Mouse (Mus musculus): ENCODE data around the gene Cdh5. TPM values are rescaled to one million over a fixed set of nuclear protein-coding genes. Genes with fewer than 3 reads are reported as not detected.
"Not testable (repeated sequence)": the region's sequence is repeated elsewhere in the genome, so short reads cannot be mapped to it uniquely, and the experiment has no call there.

Gene Cdh5
- total RNA-seq (2021), result 10 to 100 TPM; 16.4 to 17.4 TPM
- long read RNA-seq, experiment 1, partial matches to known transcripts, result 0 of 2 reads
- long read RNA-seq, experiment 1, other reads (novel, unspliced or antisense), result 1 of 2 reads
- long read RNA-seq, experiment 2, partial matches to known transcripts, result 0 of 3 reads
- long read RNA-seq, experiment 2, other reads (novel, unspliced or antisense), result 0 of 3 reads

DNA sequence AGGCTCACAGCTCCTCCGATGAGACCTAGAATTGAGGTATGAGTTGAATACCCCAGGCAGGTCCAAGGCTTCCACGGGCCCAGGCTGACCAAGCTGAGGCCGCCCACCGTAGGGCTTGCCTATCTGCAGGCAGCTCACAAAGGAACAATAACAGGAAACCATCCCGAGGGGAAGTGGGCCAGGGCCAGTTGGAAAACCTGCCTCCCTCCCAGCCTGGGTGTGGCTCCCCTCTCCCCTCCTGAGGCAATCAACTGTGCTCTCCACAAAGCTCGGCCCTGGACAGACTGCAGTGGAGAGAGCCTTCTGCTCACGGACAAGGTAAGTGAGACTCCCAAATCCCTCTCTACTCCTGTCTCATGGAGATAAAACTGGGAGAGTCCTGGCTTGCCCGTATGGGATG lies at the start of gene Cdh5:
Cdh5 (plus strand) TSS at position 211 of the 400 bp plus-strand sequence.
- intact Hi-C loops (cut with DNase I), result loop anchor here (10.0 kb wide), 1 partner anchor 233 kb away; the partner anchor contains the start of gene Cmtm3
- DNase-seq (ENCODE audit: low spot score in 2 of 2), result no peak

DNA sequence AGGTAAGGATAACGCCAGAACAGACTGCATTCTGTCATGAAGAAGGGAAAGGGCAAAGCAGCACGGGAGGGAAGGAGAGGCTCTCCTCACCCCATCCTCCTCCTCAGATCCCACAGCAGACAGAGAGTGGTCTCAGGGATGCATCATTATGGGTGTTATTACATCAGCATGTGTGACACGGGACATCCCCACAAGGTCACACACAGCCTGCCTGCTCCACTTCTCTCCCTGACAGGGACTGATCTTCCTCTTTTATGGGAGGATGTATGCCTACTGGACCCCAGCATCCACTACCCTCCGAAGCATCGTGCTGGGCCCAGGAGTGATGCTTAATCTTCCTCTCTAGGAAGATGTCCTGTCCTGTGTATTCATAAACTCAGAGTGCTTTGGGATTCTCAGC lies 41.5 kb upstream of the Cdh5 start:
- intact Hi-C loops (cut with DNase I), result no loop called here

DNA sequence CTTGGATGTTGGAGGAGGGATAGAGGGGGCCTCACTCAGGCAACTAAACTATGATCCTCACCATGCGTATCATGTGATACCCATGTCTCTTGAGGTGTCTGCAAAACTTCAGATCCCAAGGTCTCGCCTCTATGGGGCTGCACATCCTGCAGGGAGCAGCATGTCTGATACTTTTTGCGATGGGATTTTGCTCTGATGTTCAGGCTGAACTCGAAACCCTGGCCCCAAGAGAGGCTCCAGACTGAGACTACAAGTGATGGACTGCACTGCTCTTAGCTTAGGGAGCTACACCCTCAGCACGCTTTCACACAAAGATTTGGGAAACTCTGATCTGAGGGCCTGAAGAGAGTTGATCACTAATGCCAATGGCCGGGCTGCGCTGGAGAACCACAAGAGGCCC lies 41.0 kb upstream of the Cdh5 start:
- intact Hi-C loops (cut with DNase I), result no loop called here
- no peak for DNase-seq (ENCODE audit: low spot score in 2 of 2)

More for the DNA sequence above, 41.5 kb upstream of the Cdh5 start:
- DNase-seq (ENCODE audit: low spot score in 2 of 2), result no peak

DNA sequence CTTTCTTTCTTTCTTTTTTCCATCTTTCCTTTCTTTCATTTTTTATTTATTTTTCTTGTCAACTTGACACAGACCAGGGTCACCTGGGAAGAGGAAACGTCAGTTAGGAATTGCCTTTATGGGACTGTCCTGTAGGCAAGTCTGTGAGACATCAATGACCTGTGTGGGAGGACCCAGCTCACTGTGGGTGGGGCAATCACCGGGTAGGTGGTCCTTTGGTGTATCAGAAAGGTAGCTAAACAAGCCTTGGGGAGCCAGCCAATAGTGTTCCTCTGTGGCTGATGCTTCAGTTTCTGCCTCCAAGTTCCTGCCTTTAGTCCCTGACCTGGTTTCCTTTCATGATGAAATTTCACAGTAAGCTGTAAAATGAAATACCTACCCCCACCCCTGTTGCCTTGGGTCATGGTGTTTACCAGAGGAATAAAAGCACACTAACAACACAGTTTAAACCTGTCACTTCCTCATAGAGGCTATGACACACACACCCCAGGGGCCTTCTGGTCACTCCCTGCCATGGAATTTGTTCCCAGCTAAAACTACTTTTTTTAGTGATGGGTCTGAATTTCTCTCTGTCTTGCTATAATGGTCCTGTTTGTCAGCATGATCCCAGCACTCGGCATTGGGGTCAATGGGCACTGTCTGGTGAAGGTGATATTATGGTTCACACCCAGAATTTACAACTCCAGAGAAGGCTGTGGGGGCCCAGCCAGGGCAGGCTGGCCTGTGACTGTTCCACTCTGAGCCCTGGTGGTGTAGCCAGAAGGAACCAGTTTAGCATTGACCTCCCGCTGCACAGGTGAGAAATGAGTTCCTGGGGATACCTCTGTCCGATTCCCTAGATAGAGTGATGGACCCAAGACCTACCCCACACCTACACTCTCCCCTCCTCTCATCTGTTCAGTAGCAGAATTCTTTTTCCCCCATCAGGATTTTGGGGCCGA lies 40.1 kb upstream of the Cdh5 start:
- no peak for DNase-seq (ENCODE audit: low spot score in 2 of 2)
- intact Hi-C loops (cut with DNase I), result no loop called here

DNA sequence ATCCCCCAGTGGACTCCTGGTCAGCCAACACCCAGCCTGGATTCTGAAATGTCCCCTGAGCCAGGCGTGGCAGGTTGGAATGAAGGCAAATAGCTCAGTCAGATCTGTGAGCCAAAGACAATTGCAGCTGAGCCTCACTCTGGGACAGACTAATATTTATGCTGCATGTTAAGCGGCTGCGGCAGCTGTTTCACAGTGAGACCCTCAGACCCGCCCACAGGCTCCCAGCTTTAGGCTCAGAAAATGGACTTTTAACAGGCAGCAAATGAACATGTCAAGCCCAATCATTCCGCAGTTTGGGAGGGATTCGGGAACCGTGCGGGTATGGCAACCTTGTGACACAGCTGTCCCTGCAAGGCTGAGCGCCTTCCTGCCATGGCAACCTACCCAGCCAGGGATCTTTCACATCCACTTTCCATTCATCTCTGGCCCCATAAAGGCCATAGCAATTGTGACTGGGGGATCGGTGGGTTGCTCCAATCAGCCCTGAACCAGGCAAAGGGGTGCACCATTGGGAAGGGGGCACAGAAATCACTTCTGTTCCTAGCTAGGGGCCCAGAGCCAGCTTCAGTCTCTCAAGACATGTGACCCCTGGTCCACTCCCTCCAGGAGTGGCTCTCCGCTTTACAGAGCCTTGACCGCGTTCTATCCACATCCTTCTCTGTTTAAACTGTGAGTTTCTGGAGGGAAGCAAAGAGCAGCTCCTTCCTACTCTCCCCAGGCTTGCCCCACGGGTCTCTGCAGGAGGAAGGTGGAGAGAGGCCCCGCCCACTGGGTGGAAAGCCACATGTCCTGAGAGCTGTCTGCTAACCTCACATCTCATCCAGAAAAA lies 39.2 kb upstream of the Cdh5 start:
- intact Hi-C loops (cut with DNase I), result no loop called here
- no peak for DNase-seq (ENCODE audit: low spot score in 2 of 2)

DNA sequence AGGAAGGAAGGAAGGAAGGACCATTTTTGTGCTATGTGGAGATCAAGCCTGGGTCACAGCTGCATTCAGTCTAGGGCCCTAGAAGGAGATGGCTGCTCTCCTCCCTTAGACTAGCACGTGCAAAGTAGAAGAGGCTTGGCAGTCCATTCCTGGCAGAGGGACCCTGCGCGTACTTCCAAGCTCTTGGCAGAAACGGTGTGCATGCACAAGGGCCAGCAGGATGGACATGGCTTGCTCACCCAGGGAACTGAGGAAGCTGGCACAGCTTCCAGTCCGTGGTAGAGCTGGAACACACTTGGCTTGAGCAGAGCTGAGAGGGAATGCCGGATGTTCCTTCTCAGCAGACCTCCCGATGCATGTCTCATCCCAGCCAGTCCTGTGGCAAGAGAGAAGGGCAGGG lies 36.2 kb upstream of the Cdh5 start:
- intact Hi-C loops (cut with DNase I), result no loop called here

DNA sequence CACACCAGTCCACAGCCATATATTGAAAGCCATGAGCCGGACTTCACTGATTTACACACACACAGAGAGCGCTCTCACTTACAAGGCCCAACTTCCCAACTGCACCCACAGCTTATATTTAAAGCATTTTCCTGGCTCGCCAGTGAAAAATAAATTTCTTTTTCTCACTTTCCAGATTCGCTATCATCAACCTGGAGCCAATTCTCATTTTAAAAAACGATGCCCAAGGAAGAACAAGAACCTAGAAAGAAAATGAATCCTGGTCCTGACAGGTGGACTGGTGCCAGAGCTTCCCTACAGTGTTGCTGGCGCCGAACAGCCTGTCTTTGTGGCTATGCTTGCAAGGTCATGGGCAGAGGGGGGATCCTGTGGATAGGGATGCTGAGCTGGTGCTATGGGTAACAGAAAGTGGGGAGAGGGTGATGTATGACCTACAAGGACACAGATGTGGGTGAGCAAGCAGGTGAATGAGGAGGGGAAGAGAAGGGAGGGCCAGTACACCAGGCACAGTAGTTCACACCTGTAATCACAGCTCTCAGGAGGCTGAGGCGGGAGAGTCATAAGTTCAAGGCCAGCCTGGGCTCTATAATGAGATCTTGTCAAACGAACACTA lies 35.4 kb upstream of the Cdh5 start:
- peak in 1 of 2 experiments; percentile 49 for DNase-seq (ENCODE audit: low spot score in 2 of 2)
- intact Hi-C loops (cut with DNase I), result no loop called here

More for the DNA sequence above, 36.2 kb upstream of the Cdh5 start:
- DNase-seq (ENCODE audit: low spot score in 2 of 2), result peak in 1 of 2 experiments; percentile 37

DNA sequence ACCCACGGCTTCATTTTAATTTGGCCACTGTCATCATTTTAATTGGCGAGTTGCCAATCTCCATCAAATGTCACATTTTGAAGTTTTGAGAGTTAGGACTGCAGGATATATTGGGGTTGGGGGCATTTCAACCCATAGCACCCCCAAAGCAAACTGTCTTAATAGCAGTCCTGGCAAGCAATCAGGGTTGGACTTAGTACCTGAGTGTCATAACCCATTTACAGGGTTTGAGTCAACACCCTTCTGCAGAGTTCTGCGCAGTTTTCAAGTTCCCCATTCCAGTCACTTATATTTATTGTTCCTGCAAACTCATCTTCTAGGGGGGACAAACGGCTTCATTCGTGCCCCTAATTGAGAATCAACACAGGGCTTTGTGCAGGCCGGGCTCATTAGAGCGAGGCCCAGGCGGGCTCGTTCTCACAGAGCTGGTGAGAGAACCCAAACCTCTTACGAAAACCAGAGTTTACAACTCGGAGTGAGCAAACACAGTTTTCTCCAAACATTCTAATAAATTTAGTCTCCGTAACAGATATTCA lies 34.0 kb upstream of the Cdh5 start:
- DNase-seq (ENCODE audit: low spot score in 2 of 2), result no peak
- intact Hi-C loops (cut with DNase I), result no loop called here

DNA sequence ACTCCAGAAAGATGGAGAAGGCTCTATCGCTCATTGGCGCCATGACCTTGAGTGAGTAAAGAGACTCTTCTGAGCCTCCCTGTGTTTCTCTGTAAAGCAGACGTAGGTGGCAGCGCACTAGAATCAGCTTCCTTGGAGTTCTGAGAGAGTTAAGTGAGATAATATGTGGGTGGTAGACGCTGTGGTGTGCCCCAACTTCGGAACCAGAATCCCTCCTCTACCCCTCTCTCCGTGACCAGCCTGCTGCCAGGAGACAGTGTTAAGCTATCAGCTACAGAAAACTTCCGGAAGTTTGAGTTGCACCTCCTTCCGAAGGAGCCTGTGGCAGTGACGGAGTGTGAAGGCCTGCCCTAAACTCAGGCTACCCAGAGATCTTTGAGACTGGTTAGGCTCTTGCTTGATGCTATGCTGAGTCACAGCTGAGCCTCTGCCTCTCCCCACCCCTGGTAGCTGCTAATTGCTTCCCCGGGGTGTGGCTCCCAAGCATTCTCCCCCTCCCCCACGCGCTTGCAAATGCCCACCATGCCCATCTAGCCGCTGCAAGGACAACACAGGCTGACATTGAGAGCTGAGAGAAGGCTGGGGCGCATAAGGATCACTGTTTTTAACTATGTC lies 32.9 kb upstream of the Cdh5 start:
- intact Hi-C loops (cut with DNase I), result no loop called here
- no peak for DNase-seq (ENCODE audit: low spot score in 2 of 2)

DNA sequence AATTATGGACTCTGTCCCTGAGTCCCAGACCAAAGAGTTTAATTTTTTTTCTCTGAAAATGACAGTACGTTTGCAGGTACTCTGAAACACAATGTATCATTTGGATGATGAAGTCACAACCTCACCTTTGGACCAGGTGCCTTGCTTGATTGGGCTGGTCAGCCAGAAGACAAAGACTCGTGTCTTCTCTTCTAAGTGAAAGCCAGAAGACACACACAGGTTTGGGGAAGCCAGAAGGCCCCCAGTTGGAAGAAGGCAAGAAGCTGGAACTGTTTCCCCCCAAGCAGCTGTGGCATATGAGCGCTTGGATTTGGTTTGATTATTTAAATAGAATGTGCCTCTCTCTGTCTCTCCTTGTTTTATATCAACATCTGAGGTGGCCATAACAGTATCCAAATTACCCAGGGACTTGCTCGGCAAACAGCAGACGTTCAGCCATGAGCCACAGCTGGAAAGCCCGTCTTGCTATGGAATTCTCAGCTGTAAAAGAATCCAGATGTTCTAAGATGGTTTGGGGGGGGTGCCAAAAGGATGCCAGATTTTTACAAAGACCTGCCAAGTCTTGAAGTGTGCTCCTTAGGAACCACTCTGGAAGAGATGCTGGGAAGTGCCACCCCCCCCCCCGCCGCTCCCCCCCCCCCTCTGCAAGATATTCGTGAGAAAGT lies 31.1 kb upstream of the Cdh5 start:
- intact Hi-C loops (cut with DNase I); DNase-seq (ENCODE audit: low spot score in 2 of 2): not testable (repeated sequence)

DNA sequence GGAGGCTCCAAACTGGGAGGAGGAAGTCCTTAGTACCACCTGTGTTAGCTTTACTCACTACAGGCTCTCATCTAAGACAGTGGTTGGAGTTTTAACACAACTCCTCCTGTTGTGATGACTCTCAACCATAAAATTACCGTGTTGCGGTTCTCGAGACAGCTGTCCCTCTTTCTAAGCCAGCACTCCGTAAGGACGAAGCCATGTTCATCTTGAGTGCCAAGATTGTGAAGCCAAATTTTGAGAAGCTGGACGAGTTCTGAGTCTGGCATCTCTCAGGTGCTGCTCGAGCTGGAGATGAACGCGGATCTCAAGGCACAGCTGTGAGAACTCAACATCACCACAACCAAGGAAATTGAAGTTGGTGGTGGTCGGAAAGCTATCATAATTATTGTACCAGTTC lies 30.5 kb upstream of the Cdh5 start:
- no peak for DNase-seq (ENCODE audit: low spot score in 2 of 2)

DNA sequence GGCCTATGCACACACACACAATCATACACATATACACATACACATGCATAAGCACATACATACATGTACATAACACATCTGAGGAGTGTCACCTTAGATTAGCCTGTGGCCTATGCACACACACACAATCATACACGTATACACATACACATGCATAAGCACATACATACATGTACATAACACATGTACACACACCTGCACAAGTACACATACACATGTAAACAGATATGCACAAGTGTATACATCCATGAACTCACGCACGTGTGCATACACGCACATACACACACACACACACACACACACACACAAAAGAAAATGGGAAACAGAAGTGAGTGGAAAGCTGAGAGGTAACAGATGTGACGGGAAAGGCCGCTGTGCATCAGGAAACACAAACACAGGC lies 26.3 kb upstream of the Cdh5 start:
- DNase-seq (ENCODE audit: low spot score in 2 of 2), result no peak
- intact Hi-C loops (cut with DNase I), result loop anchor here (5.0 kb wide), 1 partner anchor 43 kb away; no protein-coding TSS in a partner anchor

More for the DNA sequence above, 30.5 kb upstream of the Cdh5 start:
- intact Hi-C loops (cut with DNase I), result no loop called here

DNA sequence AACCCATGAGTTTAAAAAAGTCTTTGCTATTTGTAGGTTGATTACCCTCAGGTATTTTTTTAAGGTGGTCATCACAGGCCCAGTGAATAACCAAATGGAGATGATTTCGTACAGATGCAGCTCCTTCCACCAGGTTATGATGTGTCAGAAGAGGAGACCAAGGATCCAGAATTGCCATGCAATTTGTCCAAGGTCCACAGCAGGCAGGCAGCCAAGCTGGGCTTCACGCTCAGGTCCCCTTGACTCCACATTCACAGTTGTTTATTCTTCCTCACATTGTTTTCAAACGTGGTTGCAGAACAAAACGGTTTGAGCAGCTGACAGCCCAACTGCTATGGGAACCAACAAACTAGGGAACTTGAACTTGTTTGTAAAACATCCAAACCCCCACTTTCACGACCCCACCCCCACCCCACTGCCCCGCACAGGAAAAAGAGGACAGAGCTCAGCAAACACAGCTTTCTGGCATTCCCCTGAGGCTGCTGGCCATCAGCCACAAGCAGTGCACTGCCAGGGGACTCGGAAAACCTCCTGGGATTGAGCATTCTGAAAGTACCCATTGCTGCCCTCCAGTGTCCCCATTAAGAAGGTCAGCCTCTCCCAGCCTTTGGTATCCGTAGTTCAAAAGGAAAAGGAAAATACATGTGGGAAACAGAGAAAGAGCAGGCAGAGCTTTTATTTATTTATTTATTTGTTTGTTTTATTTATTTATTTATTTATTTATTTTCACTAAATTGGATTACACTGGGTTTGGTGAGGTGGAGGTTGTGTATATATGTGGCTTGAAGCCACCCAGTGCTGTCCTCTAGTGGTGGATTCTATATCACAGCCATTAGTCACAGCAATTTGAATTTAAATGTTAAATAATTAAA lies 24.6 kb upstream of the Cdh5 start:
- intact Hi-C loops (cut with DNase I), result loop anchor here (5.0 kb wide), 1 partner anchor 44 kb away; no protein-coding TSS in a partner anchor
- peak; percentile 58 to 65 for DNase-seq (ENCODE audit: low spot score in 2 of 2)

DNA sequence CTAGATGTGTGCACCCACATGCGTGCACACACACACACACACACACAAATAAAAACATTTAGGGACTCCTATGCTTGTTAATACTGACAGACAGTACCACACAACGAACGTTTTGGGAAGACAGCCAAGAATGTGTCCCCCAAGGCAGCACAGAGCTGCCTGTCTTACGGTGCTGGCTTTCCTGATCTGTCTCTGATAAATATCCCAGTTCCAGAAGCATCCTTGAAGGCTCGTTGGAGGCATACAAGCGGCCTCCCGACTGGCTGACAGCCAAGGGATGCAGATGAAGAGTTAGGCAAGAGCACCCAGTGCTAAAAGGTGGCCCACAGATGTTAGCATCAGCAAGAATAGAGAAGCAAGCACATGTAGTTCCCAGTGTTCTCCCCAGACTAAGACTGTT lies 23.3 kb upstream of the Cdh5 start:
- intact Hi-C loops (cut with DNase I), result loop anchor here (5.0 kb wide), 1 partner anchor 46 kb away; no protein-coding TSS in a partner anchor
- DNase-seq (ENCODE audit: low spot score in 2 of 2), result no peak

DNA sequence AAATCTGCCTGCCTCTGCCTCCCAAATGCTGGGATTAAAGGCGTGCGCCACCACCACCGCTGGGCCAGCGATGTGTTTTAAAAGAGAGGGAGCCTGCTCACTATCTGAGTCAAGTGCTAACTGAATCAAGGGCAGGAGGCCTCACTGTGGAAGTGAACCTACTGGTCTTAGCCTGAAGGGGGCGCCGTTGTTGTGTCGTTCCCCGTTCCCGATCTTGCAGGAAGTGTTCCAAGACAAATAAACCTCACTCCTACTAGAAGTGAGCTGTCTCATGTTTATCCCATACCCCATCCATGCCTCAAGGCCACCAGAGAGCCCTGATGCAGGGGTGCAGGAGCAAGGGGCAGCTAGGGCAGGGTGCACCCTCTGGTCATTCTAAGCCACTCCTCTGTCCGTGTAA lies 16.1 kb upstream of the Cdh5 start:
- intact Hi-C loops (cut with DNase I), result no loop called here

DNA sequence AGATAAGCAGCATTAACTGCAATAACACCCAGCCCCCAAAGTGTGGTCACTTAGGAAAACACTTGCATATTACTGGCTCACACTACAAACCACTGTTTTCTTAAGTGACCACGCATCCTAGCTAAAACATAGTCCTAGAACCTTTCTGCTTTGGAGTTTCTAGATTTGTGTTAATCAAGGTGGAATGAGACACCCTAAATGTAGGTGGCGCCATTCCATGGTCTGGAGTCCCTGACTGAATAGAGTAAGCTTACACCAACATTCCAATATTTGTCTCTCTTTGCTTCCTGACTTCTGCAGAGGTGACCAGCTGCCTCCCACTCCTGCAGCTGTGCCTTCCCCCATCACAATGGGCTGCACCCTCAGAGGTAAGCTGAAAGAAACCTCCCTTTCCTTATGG lies 14.8 kb upstream of the Cdh5 start:
- intact Hi-C loops (cut with DNase I), result no loop called here
- no peak for DNase-seq (ENCODE audit: low spot score in 2 of 2)

More for the DNA sequence above, 16.1 kb upstream of the Cdh5 start:
- no peak for DNase-seq (ENCODE audit: low spot score in 2 of 2)

DNA sequence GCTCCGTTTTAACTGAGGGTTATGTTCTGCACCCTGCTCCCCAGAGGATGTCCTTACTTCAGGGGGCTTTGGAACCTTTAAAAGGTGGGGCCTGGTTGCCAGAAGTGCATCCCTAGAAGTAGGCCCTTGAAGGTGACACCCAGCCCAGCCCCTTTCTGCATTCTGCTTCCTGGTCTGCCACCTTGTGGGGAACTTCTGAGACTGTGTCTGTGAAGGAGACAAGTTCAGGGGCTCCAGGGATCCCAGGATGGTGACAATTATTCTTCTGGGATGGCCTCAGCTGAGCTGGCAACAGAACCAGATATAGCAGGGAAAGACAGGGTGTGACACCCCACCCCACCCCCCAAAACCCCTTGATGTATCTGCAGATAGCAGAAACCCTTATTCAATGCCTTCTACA lies 14.3 kb upstream of the Cdh5 start:
- no peak for DNase-seq (ENCODE audit: low spot score in 2 of 2)
- intact Hi-C loops (cut with DNase I), result no loop called here

Data from left cerebral cortex, postnatal 14 days (tissue).